Mouse (Mus musculus): ENCODE data around the gene Polr1a.
A peak's percentile ranks its signal among the peaks of the same experiment; 100 is the strongest.
"Not testable (repeated sequence)": the region's sequence is repeated elsewhere in the genome, so short reads cannot be mapped to it uniquely, and the experiment has no call there.

The Polr1a gene

DNA sequence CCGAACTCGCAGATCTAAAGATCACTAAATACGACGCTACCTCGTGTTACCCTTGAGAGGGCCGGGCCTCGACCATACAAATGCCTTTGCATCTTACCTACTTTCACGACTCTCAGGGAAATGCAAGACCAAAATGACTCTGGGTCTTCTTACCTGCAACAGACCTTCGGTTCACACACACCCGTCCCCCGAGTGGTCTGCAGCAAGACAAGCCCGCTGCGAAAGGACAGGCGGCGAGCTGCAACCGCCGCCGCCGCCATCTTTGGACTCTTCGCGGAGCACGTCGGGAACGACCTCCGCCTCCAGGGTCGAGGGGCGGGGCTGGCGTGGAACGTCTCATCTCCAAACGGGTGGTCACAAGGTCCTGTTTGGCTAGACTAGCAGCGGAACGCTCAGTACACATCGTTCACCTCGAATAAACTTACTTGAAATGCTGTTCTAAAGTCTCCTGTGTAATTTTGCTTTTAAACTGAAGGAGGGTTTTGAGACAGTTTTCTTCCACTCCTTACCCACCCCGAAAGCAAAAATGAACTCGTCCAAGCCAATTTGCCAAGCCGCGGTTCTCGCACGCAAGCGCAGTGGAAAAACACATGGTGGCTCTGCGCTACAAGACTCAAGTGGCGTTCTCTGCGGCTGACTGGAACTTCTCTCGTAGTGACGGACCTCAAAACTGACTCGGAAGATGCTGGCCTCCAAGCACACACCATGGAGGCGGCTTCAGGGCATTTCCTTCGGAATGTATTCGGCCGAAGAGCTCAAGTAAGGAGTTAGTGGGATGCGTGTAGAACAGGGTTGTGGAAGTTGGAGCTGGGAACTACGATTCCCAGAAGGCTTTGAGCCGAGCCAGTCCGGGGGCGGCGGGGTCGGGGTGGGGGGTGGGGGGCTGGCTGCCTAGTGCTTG, at the start of gene Polr1a, which contains the start of gene Ptcd3:
TSS of gene Polr1a (plus strand) at position 573 of the 901 bp plus-strand sequence.
TSS of gene Ptcd3 (minus strand) at position 270 of the 901 bp plus-strand sequence.
- peak; percentile 78 to 90 for DNase-seq

DNA sequence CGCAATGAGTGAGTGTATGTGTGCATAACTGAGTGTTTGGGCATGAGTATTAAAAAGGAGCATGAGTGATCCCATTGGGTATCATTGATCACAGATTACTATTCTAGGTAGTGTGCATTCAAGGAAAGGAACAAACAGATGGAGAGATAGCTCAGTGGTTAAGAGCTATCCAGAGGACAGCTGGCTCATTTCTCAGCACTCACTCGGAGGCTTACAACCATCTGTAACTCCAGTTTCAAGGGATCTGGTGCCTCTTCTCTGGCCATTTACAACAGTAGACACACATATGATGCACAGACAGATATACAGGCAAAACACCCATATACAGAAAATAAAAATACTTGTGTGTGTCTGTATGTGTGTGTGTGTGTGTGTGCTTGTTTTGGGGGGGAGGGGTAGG, 41.1 kb upstream of the Polr1a start:
- no peak for DNase-seq

DNA sequence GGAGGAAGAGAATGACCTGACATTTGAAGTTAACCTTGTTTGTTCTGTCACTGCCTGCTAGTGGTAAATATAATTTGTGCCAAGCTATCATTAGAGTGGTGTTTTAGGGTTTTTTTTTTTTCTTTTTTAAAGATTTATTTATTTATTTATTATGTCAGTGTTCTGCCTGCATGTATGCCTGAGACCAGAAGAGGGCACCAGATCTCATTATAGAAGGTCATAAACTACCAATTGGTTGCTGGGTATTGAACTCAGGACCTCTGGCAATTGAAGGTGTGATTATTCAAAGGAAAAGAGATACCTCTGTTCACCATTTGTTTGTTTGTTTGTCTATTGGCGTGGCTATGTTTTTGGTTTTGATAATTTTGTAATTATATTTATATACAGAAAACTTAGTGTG, 40.0 kb upstream of the Polr1a start:
- no peak for DNase-seq

DNA sequence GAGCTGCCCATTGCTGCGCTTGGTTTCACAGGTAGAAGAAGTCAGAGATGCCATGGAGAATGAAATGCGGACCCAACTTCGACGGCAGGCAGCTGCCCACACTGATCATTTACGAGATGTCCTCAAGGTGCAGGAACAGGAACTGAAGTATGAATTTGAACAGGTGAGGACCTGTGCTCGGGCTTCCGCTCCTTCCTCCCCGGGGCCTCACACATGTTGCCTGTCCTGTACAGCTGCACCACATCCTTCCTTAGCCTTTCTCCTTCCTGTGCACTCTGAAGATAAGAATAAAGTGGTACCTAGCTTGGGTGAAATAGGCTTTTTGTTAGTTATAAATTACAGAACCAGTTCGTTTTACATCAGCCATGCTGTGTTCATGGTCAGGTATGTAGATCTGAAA, 37.5 kb upstream of the Polr1a start:
- no peak for DNase-seq

DNA sequence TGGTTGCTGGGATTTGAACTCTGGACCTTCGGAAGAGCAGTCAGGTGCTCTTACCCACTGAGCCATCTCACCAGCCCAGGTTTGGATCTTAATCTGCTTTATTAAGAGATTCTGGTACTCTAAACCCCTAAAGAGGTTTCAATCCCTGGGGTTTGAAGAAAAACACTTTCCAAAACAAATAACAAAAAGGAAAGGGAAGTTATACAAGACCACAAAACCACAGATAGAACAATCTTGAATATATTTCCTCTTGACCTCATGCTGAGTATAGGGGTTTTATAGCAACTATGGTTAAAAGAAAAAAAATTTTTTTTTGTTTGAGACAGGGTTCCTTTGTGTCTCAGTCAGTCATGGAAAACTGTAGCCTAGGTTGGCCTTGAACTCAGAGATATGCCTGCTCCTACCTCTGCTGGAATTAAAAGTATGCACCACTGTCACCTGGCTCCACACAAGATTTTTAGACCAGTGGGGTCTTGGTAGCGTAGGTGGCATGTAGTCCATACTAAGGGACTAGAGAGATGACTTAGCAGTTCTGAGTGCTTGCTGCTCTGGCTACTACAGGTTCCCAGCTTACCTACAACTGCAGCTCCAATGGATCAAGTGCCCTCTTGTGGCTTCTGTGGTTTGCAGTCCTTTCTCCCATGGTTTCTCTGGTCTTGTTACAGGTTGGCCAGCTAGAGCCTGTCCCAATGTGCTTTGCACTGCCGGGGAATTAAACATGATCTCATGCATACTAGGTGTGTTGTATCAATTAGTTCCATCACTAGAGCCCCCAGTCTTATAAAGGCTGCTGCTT, 30.7 kb upstream of the Polr1a start:
- no peak for DNase-seq

DNA sequence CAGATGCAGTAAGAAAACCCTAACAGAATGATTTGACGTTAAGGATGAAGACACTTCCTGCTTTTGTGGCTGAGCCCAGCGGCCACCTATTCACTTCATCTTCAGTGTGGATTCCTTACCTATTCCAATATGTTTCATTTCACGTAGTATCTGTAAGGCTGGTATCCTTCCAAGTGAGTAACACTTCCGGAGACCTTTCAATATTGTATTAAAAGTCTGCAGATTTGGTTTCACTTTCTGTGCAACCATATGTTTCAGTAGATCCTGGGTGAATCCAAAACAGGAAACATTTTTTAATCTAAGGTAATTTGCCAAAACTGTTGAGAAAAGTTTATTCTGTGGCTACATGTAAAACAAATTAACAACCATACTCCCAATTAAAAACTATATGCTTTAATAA, 15.6 kb upstream of the Polr1a start:
- no peak for DNase-seq

DNA sequence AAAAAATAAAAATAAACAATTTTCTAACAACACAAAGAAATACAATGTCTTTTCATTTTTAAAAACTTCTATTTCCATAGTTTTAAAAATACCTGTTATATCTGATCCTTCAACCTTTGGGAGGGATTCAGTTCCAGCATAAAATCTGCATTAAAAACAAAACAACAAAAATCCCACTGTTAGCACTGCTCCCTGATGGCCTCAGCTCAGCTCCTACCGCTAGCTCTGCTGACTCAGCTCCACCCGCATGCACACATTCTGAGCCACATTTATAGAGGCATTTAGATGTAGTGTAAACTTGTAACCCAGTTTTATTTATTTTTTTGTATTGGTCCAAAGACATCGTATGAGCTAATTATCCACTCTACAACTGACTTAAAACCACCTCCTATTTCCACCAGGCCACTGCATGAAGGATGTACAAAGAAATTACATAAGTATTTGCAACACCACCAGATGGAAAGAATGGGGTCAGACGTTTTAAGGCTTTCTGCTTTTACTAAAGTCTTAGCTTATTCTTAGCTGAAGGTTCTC, 1.1 kb upstream of the Polr1a start:
- DNase-seq = no peak

DNA sequence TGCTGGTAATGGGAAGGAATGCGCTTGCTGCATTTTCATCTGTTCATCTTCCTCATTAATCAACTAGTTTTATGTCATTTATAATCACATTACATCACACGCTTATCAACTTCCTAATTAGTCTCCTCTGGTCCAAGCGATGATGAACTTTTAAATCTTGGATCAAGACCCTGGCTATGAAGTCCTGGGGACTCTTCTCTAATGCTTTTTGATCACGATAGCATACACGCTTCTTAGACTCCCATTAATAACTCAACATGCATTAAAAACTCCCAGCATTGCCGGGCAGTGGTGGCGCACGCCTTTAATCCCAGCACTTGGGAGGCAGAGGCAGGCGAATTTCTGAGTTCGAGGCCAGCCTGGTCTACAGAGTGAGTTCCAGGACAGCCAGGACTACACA, 531 bp downstream of the Polr1a start:
- DNase-seq = no peak

DNA sequence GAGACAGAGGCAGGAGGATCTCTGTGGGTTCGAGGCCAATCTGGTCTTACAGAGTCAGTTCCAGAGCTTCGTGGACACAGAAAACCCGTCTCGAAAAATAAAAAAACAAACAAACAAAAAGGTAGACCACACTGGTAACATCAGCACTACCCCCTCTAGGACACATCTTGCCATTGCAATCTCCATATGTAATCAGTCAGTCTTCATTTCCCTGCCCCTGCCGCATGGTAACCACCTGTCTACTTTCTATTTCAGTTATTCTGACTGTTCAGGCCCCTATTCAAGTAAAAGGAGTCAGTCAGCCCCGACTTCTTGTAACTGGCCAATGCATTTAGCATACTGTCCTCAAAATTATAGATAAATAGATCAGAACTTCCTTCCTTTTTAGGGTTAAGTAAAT, 987 bp downstream of the Polr1a start:
- DNase-seq = no peak

DNA sequence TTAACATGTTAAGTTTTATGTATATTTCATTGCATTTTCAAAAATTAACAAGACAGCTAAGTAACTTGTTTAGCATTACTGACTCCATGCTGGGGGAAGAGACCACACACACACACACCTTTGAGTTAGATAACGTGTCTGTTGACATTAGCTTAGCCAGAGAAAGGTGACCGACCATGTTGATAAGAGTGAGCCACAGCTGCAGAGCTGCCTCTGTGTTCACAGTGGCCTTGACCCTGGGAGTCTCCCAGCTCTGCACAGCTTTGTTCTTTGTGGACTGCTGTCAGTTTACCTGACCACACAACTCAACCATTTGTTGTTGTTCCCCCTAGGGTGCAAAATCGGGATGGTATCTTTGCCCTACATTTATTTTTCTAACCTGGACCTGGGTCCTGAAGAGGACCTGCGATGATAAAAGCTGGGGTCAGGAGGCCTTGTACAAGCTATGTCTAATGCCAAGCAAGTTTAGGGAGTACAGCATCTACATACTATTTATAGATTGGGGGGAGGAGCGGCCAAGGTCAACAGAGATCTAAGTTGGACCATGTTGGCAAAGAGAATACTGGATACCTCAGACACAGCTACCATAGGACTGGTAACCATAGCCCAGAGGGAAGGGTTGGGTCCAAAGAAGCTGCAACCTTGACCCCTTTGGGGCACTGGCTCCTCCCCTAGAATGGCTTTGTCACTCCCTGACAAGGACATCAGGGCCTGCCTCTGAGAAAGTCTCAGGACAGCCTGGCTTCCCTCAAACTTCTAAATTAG, 3.0 kb downstream of the Polr1a start:
- no peak for DNase-seq

DNA sequence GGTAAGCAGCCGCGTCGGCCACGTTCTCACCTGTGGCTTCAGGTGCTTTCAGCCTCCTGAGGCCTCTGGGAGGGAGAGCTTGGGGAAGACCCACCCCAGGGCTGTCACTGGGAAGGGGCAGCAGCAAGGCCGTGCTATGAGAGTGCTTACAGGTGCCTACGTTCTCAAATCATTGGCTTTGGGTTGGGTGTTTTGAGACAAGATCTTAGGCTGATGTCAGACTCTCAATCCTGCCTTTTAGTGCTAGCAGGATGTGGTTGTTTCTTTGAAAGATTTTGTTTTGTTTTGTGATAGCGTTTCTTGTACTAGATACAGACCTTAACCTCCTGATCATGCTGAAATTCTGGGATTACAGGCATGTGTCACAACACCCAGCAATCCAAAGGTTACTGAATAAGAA, 11.9 kb downstream of the Polr1a start:
- DNase-seq = no peak

DNA sequence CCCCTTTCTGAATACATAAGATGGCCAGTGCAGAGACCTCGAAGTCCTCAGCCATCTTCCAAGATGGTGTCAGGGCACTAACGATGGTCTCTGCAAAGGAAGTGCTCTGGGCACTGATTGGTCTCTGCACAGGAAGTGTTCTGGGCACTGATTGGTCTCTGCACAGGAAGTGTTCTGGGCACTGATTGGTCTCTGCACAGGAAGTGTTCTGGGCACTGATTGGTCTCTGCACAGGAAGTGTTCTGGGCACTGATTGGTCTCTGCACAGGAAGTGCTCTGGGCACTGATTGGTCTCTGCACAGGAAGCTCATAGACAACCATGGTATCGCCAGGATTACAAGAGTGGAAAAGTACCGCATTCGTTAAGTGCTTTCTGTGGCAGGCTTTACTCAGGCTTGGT, 16.4 kb downstream of the Polr1a start:
- not testable (repeated sequence) for DNase-seq

DNA sequence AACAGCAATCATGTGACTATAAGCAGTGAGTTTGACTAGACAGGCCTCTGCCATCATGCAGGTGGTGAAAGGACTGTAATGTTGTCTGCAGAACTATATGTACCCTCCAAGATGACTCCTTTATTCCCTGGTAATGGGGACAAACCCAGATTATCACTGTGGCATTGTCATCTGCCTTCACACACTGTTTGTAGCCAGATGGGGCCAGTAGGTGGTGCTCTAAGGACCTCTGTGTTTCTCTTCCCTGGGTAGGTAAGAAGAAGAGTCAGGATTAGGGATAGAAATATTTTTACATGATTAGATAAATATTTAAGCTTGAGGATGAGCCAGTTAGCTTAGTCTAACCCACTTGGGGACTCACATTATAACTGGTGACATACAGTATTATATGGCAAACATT, 19.1 kb downstream of the Polr1a start:
- peak in 1 of 2 experiments; percentile 52 for DNase-seq

DNA sequence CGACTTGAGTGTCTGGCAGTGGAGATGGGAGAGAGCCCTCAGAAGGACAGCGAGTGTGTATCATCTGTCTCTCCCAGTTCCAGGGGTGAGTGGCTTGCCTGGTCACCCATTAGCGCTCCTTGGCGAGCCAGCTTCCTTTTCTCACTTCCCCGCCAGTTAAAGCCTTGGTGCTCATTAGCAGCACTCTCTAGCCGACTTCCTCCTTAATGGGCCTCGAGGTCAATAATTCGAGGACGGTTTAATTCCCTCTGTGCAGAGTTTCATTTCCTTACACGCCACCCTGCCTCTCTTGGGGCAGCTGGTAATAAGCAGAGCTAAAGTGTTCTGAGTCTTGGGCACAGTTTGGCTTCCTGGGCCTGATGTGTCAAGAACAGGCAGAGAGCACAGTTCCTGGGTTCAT, 21.2 kb downstream of the Polr1a start:
- peak; percentile 46 to 50 for DNase-seq

DNA sequence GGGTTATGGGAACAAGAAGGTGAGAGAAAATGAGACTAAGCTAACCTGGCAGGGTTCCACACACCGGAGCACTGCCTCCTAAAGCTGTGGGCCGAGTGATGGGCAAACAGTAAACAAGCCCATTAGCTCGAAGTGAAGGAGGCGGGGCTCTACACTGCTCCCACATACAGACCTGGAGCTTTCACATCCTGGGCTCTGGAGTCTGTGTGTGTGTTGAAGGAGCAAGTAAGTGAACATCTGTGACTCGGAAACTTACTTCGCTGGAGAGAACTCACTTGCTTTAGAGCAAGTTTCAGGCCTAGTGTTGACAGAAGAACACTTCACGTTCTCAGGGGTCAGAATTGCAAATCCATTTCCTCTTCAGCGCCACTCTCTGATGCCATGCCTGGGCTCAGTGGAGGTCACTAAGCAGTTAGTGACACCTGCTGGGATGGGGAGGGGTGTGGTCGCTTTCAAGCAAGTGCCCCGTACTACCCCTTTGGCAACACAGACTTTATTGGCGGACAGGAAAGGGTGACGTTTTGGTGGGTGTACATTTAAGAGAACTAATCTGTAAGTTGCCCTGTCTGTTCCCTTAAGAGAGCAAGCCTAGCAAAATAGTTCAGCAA, 22.1 kb downstream of the Polr1a start:
- DNase-seq = peak in 1 of 2 experiments; percentile 34

DNA sequence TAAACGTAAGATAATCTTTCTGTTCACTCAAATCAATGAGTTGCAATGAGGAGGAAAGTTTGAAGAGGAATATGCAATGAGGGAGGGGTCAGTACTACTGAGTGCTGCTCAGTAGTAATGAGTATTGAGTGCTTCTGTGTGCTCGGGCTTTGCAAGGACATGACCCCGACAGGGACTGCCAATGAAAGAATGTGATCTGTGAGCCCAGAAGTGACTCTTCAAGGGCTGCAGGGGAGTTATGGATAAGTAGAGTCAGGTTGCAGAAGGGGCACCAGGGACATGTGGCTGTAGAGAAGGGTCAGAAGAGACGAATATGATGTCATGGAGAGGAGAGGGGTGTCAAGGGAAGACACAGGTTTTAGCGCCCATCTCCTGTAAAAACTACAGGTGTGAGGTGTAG, 23.5 kb downstream of the Polr1a start:
- DNase-seq = no peak

DNA sequence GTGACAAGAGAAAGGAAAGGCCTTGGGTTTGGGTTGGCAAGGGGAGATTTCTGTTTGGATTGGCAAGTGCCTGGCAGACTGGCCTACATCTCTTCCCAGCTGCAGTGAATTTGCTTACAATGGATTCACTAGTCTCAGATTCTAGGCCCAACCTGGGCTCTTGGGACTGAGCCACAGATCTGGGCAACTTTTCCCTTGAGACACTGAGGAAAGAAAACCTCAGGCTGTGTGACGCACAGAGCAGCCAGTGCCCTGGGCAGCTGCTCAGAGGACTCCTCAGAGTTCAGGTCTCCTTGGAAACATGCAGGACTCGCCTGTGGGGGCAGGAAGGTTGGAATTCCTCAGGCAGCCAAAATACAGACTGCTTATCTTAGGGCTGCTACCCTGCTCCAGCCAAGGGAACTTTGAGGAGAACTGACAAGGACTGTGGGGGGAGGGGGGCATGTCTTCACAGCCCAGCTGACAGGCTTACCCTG, 25.3 kb downstream of the Polr1a start:
- DNase-seq = no peak

DNA sequence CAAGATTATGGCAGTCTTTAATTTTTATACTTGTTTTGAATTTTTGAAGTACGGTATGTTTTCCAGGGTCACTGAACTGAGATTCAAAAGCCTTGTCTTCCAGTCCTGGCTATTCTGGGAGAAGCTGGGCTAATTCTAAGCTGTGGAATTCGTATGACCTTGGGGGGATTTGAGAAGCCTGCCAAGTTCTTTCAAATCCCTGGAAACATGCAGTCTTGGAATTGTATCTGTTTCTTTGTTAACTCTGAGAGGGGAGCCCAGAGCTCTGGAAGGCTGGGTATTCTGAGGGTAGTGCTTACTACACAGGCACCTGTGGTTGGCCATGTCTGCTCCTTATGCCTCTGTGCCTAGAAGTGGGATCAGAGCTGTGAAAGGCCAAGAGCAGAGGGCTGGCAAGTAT, 26.9 kb downstream of the Polr1a start:
- no peak for DNase-seq

DNA sequence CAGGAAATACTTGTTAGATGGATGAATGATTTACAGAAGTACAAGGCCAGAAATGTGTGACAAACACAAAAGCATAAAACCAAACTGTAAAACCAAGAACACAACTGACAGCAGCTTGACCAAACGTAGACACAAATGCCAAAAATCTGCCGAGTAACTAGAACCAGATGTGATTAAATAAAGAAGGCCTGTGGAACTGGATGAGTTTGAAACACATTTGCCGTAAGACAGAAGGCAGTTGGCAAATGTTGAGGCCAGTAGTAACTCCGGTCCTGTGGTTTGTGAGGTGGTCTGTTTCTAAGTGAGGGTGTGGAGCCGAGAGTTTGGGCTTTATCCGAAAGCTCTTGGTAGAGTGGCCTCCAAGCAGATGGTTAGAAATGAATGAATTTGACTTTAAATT, 32.1 kb downstream of the Polr1a start:
- no peak for DNase-seq

DNA sequence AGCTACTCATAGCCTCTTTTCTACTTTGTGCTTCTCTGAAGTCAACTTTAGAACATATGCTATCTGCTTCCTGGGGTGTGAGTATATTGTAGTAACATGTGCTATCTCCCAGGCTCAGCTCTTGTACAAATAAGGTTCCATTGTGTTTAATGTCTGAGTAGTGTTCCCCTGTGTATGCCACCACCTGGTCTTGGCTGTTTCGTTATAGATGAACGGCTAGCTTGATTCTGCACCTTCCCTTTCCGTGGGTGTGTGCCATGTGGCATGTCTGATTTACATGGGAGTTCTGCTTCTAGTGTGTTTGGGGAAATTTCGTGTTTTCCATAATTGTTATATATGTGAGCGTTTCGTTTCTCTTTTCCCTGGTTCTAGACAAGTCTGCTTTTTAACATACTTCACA, 36.2 kb downstream of the Polr1a start:
- DNase-seq = no peak

DNA sequence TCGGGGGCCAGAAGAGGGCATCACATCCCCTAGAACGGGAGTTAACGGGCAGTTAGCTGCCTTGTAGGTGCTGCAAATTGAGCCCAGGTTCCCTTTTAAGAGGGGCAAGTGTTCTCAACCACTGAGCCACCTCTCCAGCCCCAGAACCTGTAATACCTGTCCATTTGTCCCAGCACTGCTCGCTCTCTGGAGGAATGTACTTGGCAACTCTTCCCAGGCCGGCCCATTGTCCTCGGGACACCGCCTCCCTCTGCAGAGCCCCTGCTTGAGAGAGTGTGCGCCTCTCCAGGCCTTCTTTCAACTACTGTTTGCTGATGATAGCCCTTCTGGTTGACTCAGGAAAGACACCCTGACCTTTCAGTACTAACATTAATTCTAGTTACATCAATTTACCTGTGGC, 37.3 kb downstream of the Polr1a start:
- no peak for DNase-seq

DNA sequence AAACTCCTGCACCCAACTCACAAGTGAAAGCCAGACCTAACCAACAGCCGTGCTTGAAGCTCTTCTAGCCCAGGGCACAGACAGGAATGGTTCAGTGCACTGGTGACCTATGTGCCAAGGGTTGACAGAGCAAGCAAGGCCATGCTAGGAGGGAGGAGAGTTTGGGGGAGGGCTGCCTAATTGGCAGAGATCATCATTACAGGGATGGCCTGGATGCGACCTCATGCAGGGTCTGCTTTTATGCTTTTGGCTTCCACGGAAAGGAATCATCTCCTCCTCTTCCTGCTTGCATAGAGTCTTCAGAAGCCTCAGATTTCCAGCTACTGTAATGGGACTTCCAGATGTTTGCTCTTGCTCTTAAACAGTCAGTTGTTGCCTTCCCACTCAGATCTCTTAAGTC, 40.9 kb downstream of the Polr1a start:
- no peak for DNase-seq

Data from spleen, adult 18-20 months (tissue).